Mouse (Mus musculus) intestine, postnatal 0 days (tissue): ENCODE results near the gene Gm8094. TPM values are rescaled to one million over a fixed set of nuclear protein-coding genes. Genes with fewer than 3 reads are reported as not detected.
"Not testable (repeated sequence)": the region's sequence is repeated elsewhere in the genome, so short reads cannot be mapped to it uniquely, and the experiment has no call there.

Experiments used
- ATAC-seq: fragments of 200-750 bp; cut with Nextera tagmentation; 2 replicates; pipeline ENCODE4 v1.8.0; 2017; ENCODE audit warnings: mild to moderate bottlenecking, moderate TSS enrichment, moderate library complexity
- H3K27ac ChIP-seq: fragments of 300-500 bp; sonication (generic); 2 replicates; pipeline ENCODE4 v1.5.1; 2014; ENCODE audit warnings: mild to moderate bottlenecking, low read depth, low read length, moderate library complexity
- H3K27me3 ChIP-seq: fragments of 300-500 bp; sonication (generic); replicated peaks from 2 replicates; pipeline ENCODE4 v1.6.1; 2014; ENCODE audit warnings: low read length, mixed read lengths; ENCODE audit not compliant: control insufficient read depth, insufficient read depth
- H3K36me3 ChIP-seq: fragments of 300-500 bp; sonication (generic); 2 replicates; pipeline ENCODE4 v1.6.1; 2014; ENCODE audit warnings: mild to moderate bottlenecking, moderate library complexity; ENCODE audit not compliant: control insufficient read depth, insufficient read depth
- H3K4me1 ChIP-seq: fragments of 300-500 bp; sonication (generic); replicated peaks from 2 replicates; pipeline ENCODE4 v1.6.1; 2014; ENCODE audit warnings: antibody characterized with exemption, low read length, mixed read lengths; ENCODE audit not compliant: control insufficient read depth, insufficient read depth
- H3K4me2 ChIP-seq: fragments of 300-500 bp; sonication (generic); replicated peaks from 2 replicates; pipeline ENCODE4 v1.6.1; 2014; ENCODE audit warnings: low read depth, mild to moderate bottlenecking, moderate library complexity
- H3K4me3 ChIP-seq: fragments of 300-500 bp; sonication (generic); 2 replicates; pipeline ENCODE4 v1.5.1; 2014; ENCODE audit warnings: low read depth, low read length
- H3K9ac ChIP-seq: fragments of 300-500 bp; sonication (generic); 2 replicates; pipeline ENCODE4 v1.6.1; 2014; ENCODE audit warnings: mild to moderate bottlenecking, low read depth, low read length
- H3K9me3 ChIP-seq: fragments of 300-500 bp; sonication (generic); 2 replicates; pipeline ENCODE4 v1.6.1; 2016; ENCODE audit warnings: mixed run types; ENCODE audit not compliant: control insufficient read depth
- WGBS: fragments of 180-500 bp; shearing (Covaris S2); extraction: QIAGEN DNeasy Blood & Tissue Kit; methylation state at CpG from one replicate; pipeline ENCODE4 v1.1.7; 2014; 5-methylcytosine and 5-hydroxymethylcytosine counted together
- polyA plus RNA-seq: library from polyadenylated mRNA; unstranded; fragments of >200 nt; fragmentation: Nextera tagmentation; extraction: Ambion mirVana; gene quantifications from 2 replicates; pipeline ENCODE4 v1.2.1, GENCODE M21; 2015

The Gm8094 gene
- not detected in 2 replicates for polyA plus RNA-seq

DNA sequence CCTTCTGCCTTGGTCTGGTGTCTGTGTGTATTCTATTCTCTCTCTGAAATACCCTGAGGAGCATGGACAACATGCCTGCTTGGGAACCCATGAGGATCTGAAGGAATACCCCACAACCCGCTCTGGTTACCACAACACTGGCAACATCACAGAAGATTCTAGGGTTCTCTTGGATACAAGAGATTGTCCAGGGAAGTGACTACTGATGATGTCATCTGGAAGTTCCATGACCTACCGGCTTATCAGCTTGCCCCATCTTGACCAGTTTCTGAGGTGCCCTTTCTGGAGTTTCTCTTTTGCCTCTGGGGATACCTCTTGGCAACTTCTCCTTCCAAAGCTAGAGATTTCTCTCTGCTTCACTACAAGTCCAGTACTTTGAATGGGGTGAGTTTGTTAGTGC lies at the start of gene Gm8094:
Gm8094 (minus strand) TSS at position 101 of the 400 bp plus-strand sequence.
- not testable (repeated sequence) for H3K36me3 ChIP-seq, ATAC-seq, H3K4me3 ChIP-seq, H3K27me3 ChIP-seq, H3K4me1 ChIP-seq, H3K9ac ChIP-seq, H3K4me2 ChIP-seq, H3K27ac ChIP-seq, H3K9me3 ChIP-seq
- WGBS: 83% methylated on average over 2 of the region's 2 CpGs

DNA sequence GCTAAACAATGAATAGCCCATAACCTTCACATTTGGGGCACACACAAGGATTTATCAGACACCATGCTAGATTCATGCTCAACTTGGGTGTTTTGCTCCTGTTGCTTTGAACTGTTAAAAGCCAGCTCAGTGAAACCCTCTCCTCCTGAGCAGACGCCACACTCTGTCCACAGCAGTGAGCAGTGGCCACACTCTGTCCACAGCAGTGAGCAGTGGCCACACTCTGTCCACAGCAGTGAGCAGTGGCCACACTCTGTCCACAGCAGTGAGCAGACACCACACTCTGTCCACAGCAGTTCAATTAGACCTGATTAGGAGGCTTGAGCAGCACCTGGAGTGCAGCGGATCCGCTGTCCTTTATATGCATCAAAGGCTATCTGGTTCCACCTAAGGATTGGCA lies 43.2 kb upstream of the Gm8094 start:
- not testable (repeated sequence) for H3K4me1 ChIP-seq, H3K27me3 ChIP-seq, H3K4me3 ChIP-seq, H3K36me3 ChIP-seq, ATAC-seq, H3K9ac ChIP-seq, H3K4me2 ChIP-seq, H3K27ac ChIP-seq, H3K9me3 ChIP-seq
- 90% methylated on average over 1 of the region's 3 CpGs for WGBS

DNA sequence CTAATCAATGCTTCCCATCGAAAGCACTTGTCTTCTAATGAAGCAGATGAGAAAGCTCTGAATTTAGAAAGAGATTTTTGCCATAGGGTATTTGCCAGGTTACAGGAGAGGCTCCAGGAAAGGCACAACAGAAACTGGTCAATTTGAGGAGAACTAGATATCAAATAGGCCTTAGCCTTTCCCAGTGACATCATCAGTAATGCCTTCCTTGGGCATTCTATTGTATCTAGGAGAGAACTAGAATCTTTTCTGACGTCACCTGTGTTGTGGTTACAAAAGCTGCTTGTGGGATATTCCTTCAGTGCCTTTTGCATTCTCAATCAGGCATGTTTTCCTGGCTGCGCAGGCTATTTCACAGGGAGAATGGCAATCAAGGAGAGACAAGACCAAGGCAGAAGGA lies 23.9 kb upstream of the Gm8094 start, which contains the start of gene Gm8104:
Gm8104 (plus strand) TSS at position 301 of the 400 bp plus-strand sequence.
- 80% methylated on average over 3 of the region's 3 CpGs for WGBS
- H3K36me3 ChIP-seq, ATAC-seq, H3K9me3 ChIP-seq, H3K4me1 ChIP-seq, H3K4me2 ChIP-seq, H3K9ac ChIP-seq, H3K4me3 ChIP-seq, H3K27ac ChIP-seq, H3K27me3 ChIP-seq: not testable (repeated sequence)

DNA sequence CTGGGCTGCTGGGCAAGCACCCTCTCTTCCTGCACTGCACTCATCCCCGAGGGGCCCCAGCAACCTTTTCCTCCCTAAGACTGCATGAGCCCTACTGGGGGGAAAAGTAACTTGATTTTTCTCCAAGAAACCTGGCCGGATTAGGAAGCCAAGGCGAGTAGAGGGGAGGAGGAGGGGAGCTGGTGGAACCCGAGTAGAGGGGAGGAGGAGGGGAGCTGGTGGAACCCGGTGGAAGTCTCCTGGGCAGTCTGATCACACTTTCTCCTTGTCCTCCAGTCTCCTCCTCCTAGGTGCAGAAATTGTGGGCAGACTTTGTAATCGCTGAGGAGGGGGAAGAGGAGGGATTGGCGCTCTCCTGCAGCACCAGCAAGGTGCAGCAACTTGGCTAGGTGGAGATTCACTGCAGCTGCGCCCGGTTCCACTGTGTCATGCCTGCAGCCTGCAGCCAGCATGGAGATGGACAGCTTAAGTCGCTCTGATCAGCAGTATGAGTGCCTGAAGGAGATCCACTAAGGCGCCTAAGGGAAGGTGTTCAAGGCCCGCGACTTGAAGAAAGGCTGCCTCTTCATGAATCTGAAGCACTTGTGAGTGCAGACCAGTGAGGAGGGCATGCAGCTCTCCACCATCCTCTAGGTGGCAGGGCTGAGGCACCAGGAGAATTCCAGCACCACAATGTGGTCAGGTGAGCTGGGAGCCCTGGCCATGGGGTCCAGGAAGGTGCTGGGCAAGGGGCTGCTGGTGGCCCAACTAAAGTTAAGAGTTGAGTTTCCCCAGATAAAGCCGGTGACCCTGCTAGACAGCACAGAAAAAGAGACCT lies 12.9 kb upstream of the Gm8094 start:
- H3K27ac ChIP-seq, H3K4me2 ChIP-seq, H3K9ac ChIP-seq, H3K4me1 ChIP-seq, H3K9me3 ChIP-seq, ATAC-seq, H3K4me3 ChIP-seq, H3K27me3 ChIP-seq, H3K36me3 ChIP-seq: not testable (repeated sequence)
- WGBS: 30% methylated on average over 1 of the region's 14 CpGs

DNA sequence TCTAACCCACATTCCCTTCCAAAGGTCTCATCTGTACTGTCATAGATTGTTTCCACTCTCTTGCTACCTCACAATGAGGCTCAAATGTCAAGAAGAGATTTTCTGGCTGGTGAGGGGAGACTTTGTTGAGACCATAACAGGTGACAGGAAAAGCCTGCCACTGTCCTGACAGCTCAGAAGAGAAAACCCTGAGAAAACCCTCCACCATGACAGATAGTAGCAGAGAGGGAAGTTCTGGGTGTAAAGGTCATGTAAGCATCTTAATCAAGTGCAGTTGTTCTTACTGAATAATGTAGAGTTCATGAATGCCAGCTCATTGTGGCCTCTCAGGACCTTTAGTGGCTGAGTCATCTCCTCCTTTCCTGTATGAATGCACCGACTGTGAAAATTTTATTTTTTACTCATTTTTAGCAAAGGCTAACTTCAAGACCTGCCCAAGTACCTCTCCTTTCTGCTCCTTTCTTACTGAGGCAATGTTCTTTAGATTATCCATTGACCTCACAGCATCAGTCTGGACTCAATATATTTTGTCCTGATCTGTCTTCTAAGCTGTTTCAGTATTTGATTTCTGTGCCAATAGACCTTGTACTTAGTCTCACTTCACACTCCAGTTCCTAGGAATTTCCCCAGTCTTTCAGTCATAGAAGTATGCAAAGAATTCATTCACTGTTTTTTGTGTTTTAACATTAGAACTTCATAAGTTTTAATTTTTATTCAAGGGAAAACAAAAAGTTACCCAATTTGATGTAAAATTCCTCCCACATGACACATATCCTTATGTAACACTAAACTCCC lies 8.7 kb upstream of the Gm8094 start:
- 55% methylated on average over 1 of the region's 1 CpGs for WGBS
- not testable (repeated sequence) for ATAC-seq

DNA sequence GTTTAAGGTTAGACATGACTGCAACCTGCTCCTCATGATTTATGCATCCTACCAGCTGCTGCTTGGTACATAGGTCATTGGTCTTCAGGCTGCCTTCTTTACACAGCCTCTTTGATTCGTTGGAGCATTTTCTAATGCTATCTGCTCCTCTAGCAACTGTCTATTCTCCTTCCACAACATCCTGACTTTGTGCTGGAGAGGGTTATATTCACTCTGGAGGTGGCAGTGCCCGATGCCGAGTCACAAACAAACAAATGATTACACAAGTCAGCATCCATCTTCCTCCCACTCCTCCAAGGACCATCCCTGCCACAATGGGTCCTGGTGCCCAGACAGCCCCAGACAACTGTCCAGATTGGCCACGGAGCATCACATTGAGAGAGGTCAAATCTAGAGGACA lies 16.3 kb downstream of the Gm8094 start:
- not testable (repeated sequence) for H3K27me3 ChIP-seq, H3K27ac ChIP-seq, H3K9me3 ChIP-seq, ATAC-seq, H3K36me3 ChIP-seq, H3K9ac ChIP-seq, H3K4me2 ChIP-seq, H3K4me3 ChIP-seq, H3K4me1 ChIP-seq
- WGBS: 69% methylated on average over 4 of the region's 4 CpGs

More for the DNA sequence above, 8.7 kb upstream of the Gm8094 start:
- not testable (repeated sequence) for H3K36me3 ChIP-seq, H3K4me1 ChIP-seq, H3K27me3 ChIP-seq, H3K27ac ChIP-seq, H3K4me2 ChIP-seq, H3K4me3 ChIP-seq, H3K9me3 ChIP-seq, H3K9ac ChIP-seq

DNA sequence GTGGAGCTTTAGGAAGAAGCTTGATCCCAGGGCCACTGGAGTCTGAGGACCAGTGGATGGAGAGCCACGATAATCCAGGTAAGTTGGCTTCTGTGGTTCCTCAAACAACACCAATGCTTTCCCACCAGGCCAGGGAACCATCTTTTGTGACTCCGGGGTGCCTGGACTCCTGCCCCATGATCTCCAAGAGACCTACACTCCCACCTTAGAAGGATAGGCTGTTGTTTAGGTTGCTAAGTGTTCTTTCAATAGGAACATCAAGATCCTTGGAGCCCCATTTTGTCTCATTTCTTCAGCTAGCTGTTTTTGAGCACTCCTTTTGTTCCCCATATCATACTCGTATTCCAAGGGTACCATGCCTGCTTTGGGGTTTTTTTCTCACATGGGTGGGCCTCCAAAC lies 18.4 kb downstream of the Gm8094 start:
- H3K36me3 ChIP-seq, H3K4me1 ChIP-seq, ATAC-seq, H3K4me2 ChIP-seq, H3K9me3 ChIP-seq, H3K9ac ChIP-seq, H3K27ac ChIP-seq, H3K4me3 ChIP-seq, H3K27me3 ChIP-seq: not testable (repeated sequence)
- WGBS: 77% methylated on average over 3 of the region's 3 CpGs
